Mouse (Mus musculus) hindbrain, embryonic 15.5 days (tissue): ENCODE data around the gene Sipa1l1. TPM values are rescaled to one million over a fixed set of nuclear protein-coding genes. Genes with fewer than 3 reads are reported as not detected.

Source experiments
- ATAC-seq: fragments of 200-750 bp; cut with Nextera tagmentation; 2 replicates; pipeline ENCODE4 v1.8.0; 2017; ENCODE audit warnings: low read depth, moderate number of reproducible peaks, moderate TSS enrichment; ENCODE audit not compliant: low FRiP score
- H3K27ac ChIP-seq: fragments of 300-500 bp; sonication (generic); replicated peaks from 2 replicates; pipeline ENCODE4 v1.5.1; 2015; ENCODE audit warnings: mild to moderate bottlenecking, inconsistent platforms
- H3K27me3 ChIP-seq: fragments of 300-500 bp; sonication (generic); 2 replicates; pipeline ENCODE4 v1.6.1; 2015; ENCODE audit warnings: control low read depth, inconsistent platforms
- H3K36me3 ChIP-seq: fragments of 300-500 bp; sonication (generic); 2 replicates; pipeline ENCODE4 v1.6.1; 2015; ENCODE audit warnings: control low read depth, inconsistent platforms
- H3K4me1 ChIP-seq: fragments of 300-500 bp; sonication (generic); replicated peaks from 2 replicates; pipeline ENCODE4 v1.6.1; 2015; ENCODE audit warnings: control low read depth, inconsistent platforms
- H3K4me2 ChIP-seq: fragments of 300-500 bp; sonication (generic); 2 replicates; pipeline ENCODE4 v1.6.1; 2015; ENCODE audit warnings: moderate library complexity, mild to moderate bottlenecking, inconsistent platforms
- H3K4me3 ChIP-seq: fragments of 300-500 bp; sonication (generic); 2 replicates; pipeline ENCODE4 v1.5.1; 2015; ENCODE audit warnings: mild to moderate bottlenecking, inconsistent platforms
- H3K9ac ChIP-seq: fragments of 300-500 bp; sonication (generic); 2 replicates; pipeline ENCODE4 v1.6.1; 2015; ENCODE audit warnings: inconsistent platforms
- H3K9me3 ChIP-seq: fragments of 300-500 bp; sonication (generic); 2 replicates; pipeline ENCODE4 v1.6.1; 2016; ENCODE audit warnings: control low read depth, inconsistent platforms
- WGBS: fragments of 180-500 bp; shearing (Covaris S2); methylation state at CpG from one replicate; pipeline ENCODE4 v1.1.7; 2015; 5-methylcytosine and 5-hydroxymethylcytosine counted together
- polyA plus RNA-seq: library from polyadenylated mRNA; unstranded; fragments of >200 nt; fragmentation: Nextera tagmentation; extraction: Ambion mirVana; gene quantifications from 2 replicates; pipeline ENCODE4 v1.2.1, GENCODE M21; 2015

Sipa1l1 gene
- polyA plus RNA-seq, 1 experiment from 2014 or later: 14.1 TPM

- Histone ChIP-seq H3K4me2 (no peak overlapping the region), H3K9ac (no peak overlapping the region), H3K27me3 (no peaks in the 10 kb centered on the region), H3K4me1 (no peaks in the 10 kb centered on the region), H3K4me3 (no peak overlapping the region), H3K36me3 (0 out of 2 replicates have a peak, but pooled peaks cover 4% of the 10 kb centered on the region), H3K9me3 (no peaks in the 10 kb centered on the region), H3K27ac (no peak overlapping the region)
- 95% methylated on average over 8 of the region's 8 CpGs for WGBS
- no peak for ATAC-seq
Measured at GRCm38 (mm10) chr12:82446609-82447024, 277.5 kb downstream of the Sipa1l1 start.

- 91% methylated on average over 9 of the region's 9 CpGs for WGBS
- H3K27me3 ChIP-seq: no peaks in the 10 kb centered on the region
- ATAC-seq: no peak
Measured at GRCm38 (mm10) chr12:82448129-82448815, 279.2 kb downstream of the Sipa1l1 start.

GRCm38 (mm10) chr12:82452428-82452827, 283.3 kb downstream of the Sipa1l1 start:
- Histone ChIP-seq H3K27ac (no peak overlapping the region), H3K36me3 (0 out of 2 replicates have a peak, but pooled peaks cover 1% of the 10 kb centered on the region), H3K27me3 (no peaks in the 10 kb centered on the region), H3K4me2 (no peak overlapping the region), H3K9me3 (no peaks in the 10 kb centered on the region), H3K9ac (no peak overlapping the region), H3K4me1 (no peaks in the 10 kb centered on the region), H3K4me3 (no peak overlapping the region)
- ATAC-seq: no peak
- 87% methylated on average over 2 of the region's 2 CpGs for WGBS

More at GRCm38 (mm10) chr12:82448129-82448815, 279.2 kb downstream of the Sipa1l1 start:
- no peak overlapping the region for H3K27ac ChIP-seq
- H3K9me3 ChIP-seq: no peaks in the 10 kb centered on the region
- H3K4me1 ChIP-seq: no peaks in the 10 kb centered on the region
- H3K36me3 ChIP-seq: 0 out of 2 replicates have a peak, but pooled peaks cover 4% of the 10 kb centered on the region
- H3K9ac ChIP-seq: no peak overlapping the region
- H3K4me2 ChIP-seq: no peak overlapping the region
- H3K4me3 ChIP-seq: no peak overlapping the region

GRCm38 (mm10) chr12:82454415-82454814, 285.3 kb downstream of the Sipa1l1 start:
- no peak for ATAC-seq
- WGBS: 90% methylated on average over 6 of the region's 6 CpGs
- Histone ChIP-seq H3K4me3 (no peak overlapping the region), H3K4me1 (no peaks in the 10 kb centered on the region), H3K9ac (no peak overlapping the region), H3K27ac (no peak overlapping the region), H3K4me2 (no peak overlapping the region), H3K27me3 (no peaks in the 10 kb centered on the region), H3K36me3 (no peaks in the 10 kb centered on the region), H3K9me3 (no peaks in the 10 kb centered on the region)

DNA sequence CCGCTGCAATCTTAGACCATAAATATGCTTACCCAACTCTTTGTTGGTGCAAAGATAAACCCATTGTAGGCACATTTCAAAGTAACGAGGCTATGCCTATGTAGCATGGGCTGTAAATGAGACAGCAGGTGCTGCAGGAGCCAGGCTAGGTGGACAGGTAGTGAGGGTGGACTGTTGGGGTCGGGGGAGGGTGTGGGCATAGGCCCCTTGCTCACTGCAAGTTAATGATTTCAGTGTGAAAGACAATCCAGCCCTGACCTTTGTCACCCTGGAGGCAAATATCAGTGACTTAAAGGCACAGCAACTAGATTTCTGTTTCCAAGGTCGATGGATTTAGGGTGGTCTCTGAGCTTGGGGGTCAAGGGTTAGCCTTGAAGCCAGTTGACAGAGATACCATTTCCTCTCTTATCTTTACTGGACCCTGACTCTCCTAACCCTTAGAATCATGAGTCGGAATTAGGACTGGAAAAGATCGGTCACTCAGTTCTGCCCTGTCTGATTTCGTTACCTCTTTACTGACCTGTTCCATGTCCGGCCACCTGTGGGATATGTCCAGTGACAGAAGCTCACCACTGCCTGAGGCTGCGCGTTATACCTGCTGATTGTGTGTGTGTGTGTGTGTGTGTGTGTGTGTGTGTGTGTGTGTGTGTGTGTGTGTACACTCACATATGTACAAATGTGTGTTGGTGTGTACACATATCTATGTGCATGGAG, 286.7 kb downstream of the Sipa1l1 start:
- no peak for ATAC-seq
- H3K27me3 ChIP-seq: no peaks in the 10 kb centered on the region
- no peaks in the 10 kb centered on the region for H3K4me1 ChIP-seq
- no peak overlapping the region for H3K4me3 ChIP-seq
- WGBS: 87% methylated on average over 10 of the region's 10 CpGs
- H3K36me3 ChIP-seq: no peaks in the 10 kb centered on the region
- no peak overlapping the region for H3K4me2 ChIP-seq
- no peak overlapping the region for H3K27ac ChIP-seq
- H3K9ac ChIP-seq: no peak overlapping the region
- no peaks in the 10 kb centered on the region for H3K9me3 ChIP-seq

GRCm38 (mm10) chr12:82456414-82456805, 287.3 kb downstream of the Sipa1l1 start:
- Histone ChIP-seq H3K9ac (no peak overlapping the region), H3K4me3 (no peak overlapping the region), H3K4me1 (no peaks in the 10 kb centered on the region), H3K36me3 (no peaks in the 10 kb centered on the region), H3K27me3 (no peaks in the 10 kb centered on the region), H3K27ac (no peak overlapping the region), H3K9me3 (no peaks in the 10 kb centered on the region), H3K4me2 (no peak overlapping the region)
- 59% methylated on average over 1 of the region's 1 CpGs for WGBS
- no peak for ATAC-seq

GRCm38 (mm10) chr12:82457609-82458008, 288.5 kb downstream of the Sipa1l1 start:
- no peak overlapping the region for H3K4me2 ChIP-seq
- H3K9ac ChIP-seq: no peak overlapping the region
- H3K9me3 ChIP-seq: no peaks in the 10 kb centered on the region
- ATAC-seq: no peak
- no peak overlapping the region for H3K4me3 ChIP-seq
- WGBS: 86% methylated on average over 6 of the region's 6 CpGs
- no peaks in the 10 kb centered on the region for H3K27me3 ChIP-seq
- no peaks in the 10 kb centered on the region for H3K36me3 ChIP-seq
- no peak overlapping the region for H3K27ac ChIP-seq
- no peaks in the 10 kb centered on the region for H3K4me1 ChIP-seq

- no peak overlapping the region for H3K4me3 ChIP-seq
- no peak overlapping the region for H3K9ac ChIP-seq
- ATAC-seq: no peak
- H3K27me3 ChIP-seq: no peaks in the 10 kb centered on the region
- H3K27ac ChIP-seq: no peak overlapping the region
- 86% methylated on average over 8 of the region's 8 CpGs for WGBS
- H3K4me1 ChIP-seq: no peaks in the 10 kb centered on the region
- H3K4me2 ChIP-seq: no peak overlapping the region
- no peaks in the 10 kb centered on the region for H3K9me3 ChIP-seq
- no peaks in the 10 kb centered on the region for H3K36me3 ChIP-seq
Measured at GRCm38 (mm10) chr12:82458017-82458416, 288.9 kb downstream of the Sipa1l1 start.

DNA sequence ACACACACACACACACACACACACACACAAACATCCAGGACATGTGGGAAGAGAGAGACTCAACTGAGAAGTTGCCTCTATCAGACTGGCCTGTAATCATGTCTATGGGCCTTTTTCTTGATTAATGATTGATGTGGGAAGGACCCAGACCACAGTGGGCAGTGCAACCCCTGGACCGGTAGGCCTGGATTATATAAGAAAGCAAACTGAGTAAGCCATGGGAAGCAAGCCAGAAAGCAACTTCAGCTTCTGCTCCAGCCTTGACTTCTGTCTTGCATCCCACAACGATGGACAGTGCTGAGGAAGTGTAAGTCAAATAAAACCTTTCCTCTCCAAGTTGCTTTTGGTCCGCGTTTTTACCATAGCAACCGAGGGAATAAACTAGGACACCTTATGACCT, 298.1 kb downstream of the Sipa1l1 start:
- no peak overlapping the region for H3K4me3 ChIP-seq
- WGBS: 86% methylated on average over 5 of the region's 5 CpGs
- no peaks in the 10 kb centered on the region for H3K27me3 ChIP-seq
- no peak for ATAC-seq
- H3K9me3 ChIP-seq: no peaks in the 10 kb centered on the region
- no peak overlapping the region for H3K9ac ChIP-seq
- H3K36me3 ChIP-seq: no peaks in the 10 kb centered on the region
- H3K4me2 ChIP-seq: no peak overlapping the region
- H3K4me1 ChIP-seq: no peaks in the 10 kb centered on the region
- H3K27ac ChIP-seq: no peak overlapping the region

- no peak for ATAC-seq
- WGBS: 73% methylated on average over 2 of the region's 2 CpGs
- H3K9me3 ChIP-seq: no peaks in the 10 kb centered on the region
- no peak overlapping the region for H3K4me3 ChIP-seq
- no peaks in the 10 kb centered on the region for H3K4me1 ChIP-seq
- no peaks in the 10 kb centered on the region for H3K36me3 ChIP-seq
- H3K27ac ChIP-seq: no peak overlapping the region
- H3K27me3 ChIP-seq: no peaks in the 10 kb centered on the region
- H3K9ac ChIP-seq: no peak overlapping the region
- no peak overlapping the region for H3K4me2 ChIP-seq
Measured at GRCm38 (mm10) chr12:82467641-82468040, 298.5 kb downstream of the Sipa1l1 start.

GRCm38 (mm10) chr12:82468416-82468815, 299.3 kb downstream of the Sipa1l1 start:
- Histone ChIP-seq H3K27ac (no peak overlapping the region), H3K9me3 (no peaks in the 10 kb centered on the region), H3K4me3 (no peak overlapping the region), H3K27me3 (no peaks in the 10 kb centered on the region), H3K9ac (no peak overlapping the region), H3K4me2 (no peak overlapping the region), H3K36me3 (no peaks in the 10 kb centered on the region), H3K4me1 (no peaks in the 10 kb centered on the region)
- no peak for ATAC-seq
- 74% methylated on average over 5 of the region's 5 CpGs for WGBS

- peak; percentile 84 for ATAC-seq
- no peaks in the 10 kb centered on the region for H3K36me3 ChIP-seq
- no peaks in the 10 kb centered on the region for H3K9me3 ChIP-seq
- peak overlapping the region; percentile 95 for H3K4me2 ChIP-seq
- H3K4me3 ChIP-seq: peak overlapping the region; percentile 52
- H3K9ac ChIP-seq: peak overlapping the region; percentile 55
- no peaks in the 10 kb centered on the region for H3K4me1 ChIP-seq
- H3K27ac ChIP-seq: peak overlapping the region; percentile 81
- H3K27me3 ChIP-seq: no peaks in the 10 kb centered on the region
- 8% methylated on average over 12 of the region's 12 CpGs for WGBS
Measured at GRCm38 (mm10) chr12:82469706-82470361, 300.7 kb downstream of the Sipa1l1 start.
